Mouse (Mus musculus): ENCODE measurements at regions not wholly inside any gene's neighbourhood (a gene's known extent, or its start where the extent isn't known, plus 50 kb on each side); places are given as distances from the start of the nearest gene placed in this dataset.

DNA sequence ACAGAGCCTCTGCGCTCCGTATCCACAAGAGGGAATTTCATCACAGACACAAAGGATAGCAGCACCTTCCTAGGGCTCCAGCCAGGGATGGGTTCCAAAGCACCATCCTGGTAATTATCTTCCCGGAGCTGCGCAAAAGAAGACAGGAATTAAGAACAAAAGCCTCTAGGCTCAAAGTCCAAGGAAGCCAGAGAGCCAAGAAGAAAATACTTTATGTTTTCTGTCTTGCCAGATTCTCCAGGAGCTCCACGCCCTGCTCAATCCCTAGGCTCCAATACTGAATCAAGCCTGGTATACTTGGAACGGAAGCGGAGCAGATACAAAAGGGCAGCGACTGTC is 54.4 kb downstream of the Irf2bpl start:
- Histone ChIP-seq H3K9ac (replicated peaks; ENCODE audit: low read depth) (no peak overlapping the region), H3K4me3 (ENCODE audit: low read depth, low read length) (no peak overlapping the region), H3K4me2 (replicated peaks; ENCODE audit: low read depth, low read length) (no peak overlapping the region), H3K9me3 (ENCODE audit: low read length) (no peaks in the 10 kb centered on the region), H3K4me1 (ENCODE audit: insufficient read depth, low read depth, low read length) (peaks cover 42% of the 10 kb centered on the region), H3K27me3 (replicated peaks; ENCODE audit: insufficient read depth, low read length) (no peaks in the 10 kb centered on the region), H3K36me3 (ENCODE audit: insufficient read depth, low read length) (no peaks in the 10 kb centered on the region), H3K27ac (ENCODE audit: low read length) (no peak overlapping the region)
- no peak for DNase-seq (ENCODE audit: low spot score)
- TF ChIP-seq CTCF (IDR thresholded peaks at IDR 0.05), result no peak
- TF ChIP-seq EP300 (IDR thresholded peaks at IDR 0.05), result no peak
- ATAC-seq, result no peak
- 81% methylated on average over 8 of the region's 8 CpGs for WGBS

DNA sequence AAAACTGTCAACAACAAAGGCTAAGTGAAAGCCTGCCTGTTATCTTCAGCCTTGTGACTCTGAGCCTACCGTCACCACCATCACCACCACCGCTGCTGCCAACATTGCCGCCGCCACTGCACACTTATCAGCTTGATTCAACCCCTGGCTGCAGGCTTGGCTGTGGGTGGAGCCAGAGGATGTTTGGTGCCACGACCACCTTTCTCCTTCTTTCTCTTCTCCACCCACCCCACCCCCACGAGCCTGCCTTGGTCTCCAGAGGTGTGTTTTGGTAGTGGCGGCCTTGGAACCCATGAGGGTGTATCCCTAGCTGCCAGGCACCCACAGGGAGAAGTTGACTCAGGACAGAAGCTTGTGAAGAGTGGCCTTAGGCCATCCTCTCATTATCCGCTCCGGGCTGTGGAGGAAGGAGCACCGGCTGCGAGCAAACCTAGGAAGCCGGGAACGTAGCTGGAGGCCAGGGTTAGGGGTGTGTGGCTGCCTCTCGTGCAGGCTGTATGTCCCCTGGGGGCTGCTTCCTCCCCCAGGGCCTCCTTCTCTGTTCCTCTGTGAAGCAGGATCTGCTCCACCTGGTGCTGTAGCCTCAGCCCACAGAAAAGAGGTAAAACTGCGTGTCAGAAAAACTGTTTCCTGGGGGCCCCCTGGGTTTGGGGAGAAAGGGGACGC is 54.9 kb downstream of the Irf2bpl start:
- Histone ChIP-seq H3K27ac (ENCODE audit: low read length) (no peak overlapping the region), H3K4me2 (replicated peaks; ENCODE audit: low read depth, low read length) (no peak overlapping the region), H3K4me1 (ENCODE audit: insufficient read depth, low read depth, low read length) (peaks cover 47% of the 10 kb centered on the region), H3K4me3 (ENCODE audit: low read depth, low read length) (no peak overlapping the region), H3K36me3 (ENCODE audit: insufficient read depth, low read length) (no peaks in the 10 kb centered on the region), H3K9ac (replicated peaks; ENCODE audit: low read depth) (no peak overlapping the region), H3K27me3 (replicated peaks; ENCODE audit: insufficient read depth, low read length) (no peaks in the 10 kb centered on the region), H3K9me3 (ENCODE audit: low read length) (no peaks in the 10 kb centered on the region)
- no peak for DNase-seq (ENCODE audit: low spot score)
- no peak for ATAC-seq
- TF ChIP-seq CTCF (IDR thresholded peaks at IDR 0.05) (no peak), EP300 (IDR thresholded peaks at IDR 0.05) (no peak)
- 76% methylated on average over 16 of the region's 16 CpGs for WGBS

DNA sequence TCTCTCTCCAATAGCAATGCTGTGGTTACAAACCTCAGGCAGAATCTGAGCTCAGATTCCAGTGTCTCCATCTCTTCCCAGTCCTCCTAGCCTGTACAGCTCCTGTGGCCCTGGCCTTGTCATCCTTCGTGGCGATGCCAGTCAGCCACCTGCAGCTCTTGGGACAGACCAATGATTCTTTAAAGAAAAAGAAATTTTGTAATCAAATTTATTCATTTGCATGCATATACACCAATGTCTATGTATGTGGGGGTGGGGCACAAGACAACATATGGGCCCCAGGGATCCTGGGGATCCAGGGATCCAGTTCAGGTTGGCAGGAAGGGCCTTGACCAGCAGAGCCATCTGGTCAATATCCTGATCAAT is 57.4 kb downstream of the Irf2bpl start:
- peaks cover 44% of the 10 kb centered on the region for H3K4me1 ChIP-seq (ENCODE audit: insufficient read depth, low read depth, low read length)
- TF ChIP-seq EP300 (IDR thresholded peaks at IDR 0.05), result no peak; the same call in 1 of the 2 replicates
- no peaks in the 10 kb centered on the region for H3K9me3 ChIP-seq (ENCODE audit: low read length)
- DNase-seq (ENCODE audit: low spot score) (no peak), ATAC-seq (no peak)
- no peak overlapping the region for H3K4me2 ChIP-seq (replicated peaks; ENCODE audit: low read depth, low read length)
- WGBS, result 91% methylated on average over 2 of the region's 2 CpGs
- no peak overlapping the region for H3K4me3 ChIP-seq (ENCODE audit: low read depth, low read length)
- H3K9ac ChIP-seq (replicated peaks; ENCODE audit: low read depth), result no peak overlapping the region
- H3K27ac ChIP-seq (ENCODE audit: low read length), result peak overlapping the region; percentile 62
- H3K36me3 ChIP-seq (ENCODE audit: insufficient read depth, low read length), result no peaks in the 10 kb centered on the region
- no peaks in the 10 kb centered on the region for H3K27me3 ChIP-seq (replicated peaks; ENCODE audit: insufficient read depth, low read length)

DNA sequence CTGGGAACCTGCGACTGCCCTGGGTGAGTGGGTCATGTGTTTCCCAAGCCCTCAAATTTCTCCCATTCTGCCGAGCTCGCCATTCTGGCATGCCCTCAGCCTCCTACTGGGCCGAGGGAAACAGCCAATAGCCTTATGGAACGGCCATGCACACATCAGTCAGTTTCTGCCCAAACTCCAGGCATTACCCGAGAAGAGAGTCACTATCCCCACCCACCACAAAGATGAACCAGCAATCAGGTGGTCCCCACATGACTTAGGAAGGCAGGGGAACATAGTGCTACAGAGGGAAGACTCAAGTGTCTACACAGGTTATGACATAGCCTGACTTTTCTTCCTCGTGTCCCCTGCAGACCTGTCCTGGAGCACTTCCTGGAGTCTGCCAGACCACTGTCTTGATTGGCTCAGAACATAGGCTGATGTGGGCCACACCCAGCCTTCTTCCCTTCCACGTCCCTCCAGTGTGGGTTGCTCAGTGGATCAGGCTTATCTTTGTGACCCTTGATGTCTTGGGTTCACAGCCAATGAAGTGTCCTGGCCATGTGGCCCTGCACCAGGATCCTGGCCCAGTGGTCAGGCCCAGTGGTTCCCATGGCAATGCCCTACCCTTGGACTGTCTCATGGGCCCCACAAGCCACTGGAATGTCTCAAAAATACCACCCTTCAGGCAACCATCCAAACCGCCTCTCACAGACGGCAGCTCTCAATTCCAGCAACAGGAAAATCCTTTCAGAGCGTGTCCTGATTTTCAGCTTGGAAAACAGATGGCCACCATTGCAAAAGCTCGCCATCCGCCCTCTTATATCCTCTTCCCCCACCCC is 58.0 kb downstream of the Irf2bpl start:
- no peak overlapping the region for H3K4me3 ChIP-seq (ENCODE audit: low read depth, low read length)
- no peaks in the 10 kb centered on the region for H3K9me3 ChIP-seq (ENCODE audit: low read length)
- H3K36me3 ChIP-seq (ENCODE audit: insufficient read depth, low read length), result no peaks in the 10 kb centered on the region
- H3K9ac ChIP-seq (replicated peaks; ENCODE audit: low read depth), result no peak overlapping the region
- H3K27me3 ChIP-seq (replicated peaks; ENCODE audit: insufficient read depth, low read length), result no peaks in the 10 kb centered on the region
- peak overlapping the region; percentile 62 for H3K27ac ChIP-seq (ENCODE audit: low read length)
- DNase-seq (ENCODE audit: low spot score), result peak; percentile 76
- 39% methylated on average over 13 of the region's 13 CpGs for WGBS
- no peak overlapping the region for H3K4me2 ChIP-seq (replicated peaks; ENCODE audit: low read depth, low read length)
- peak; percentile 13 for ATAC-seq
- peak; percentile 21; the same call in 1 of the 2 replicates for TF ChIP-seq EP300 (IDR thresholded peaks at IDR 0.05)
- no peak for TF ChIP-seq CTCF (IDR thresholded peaks at IDR 0.05)
- peaks cover 38% of the 10 kb centered on the region for H3K4me1 ChIP-seq (ENCODE audit: insufficient read depth, low read depth, low read length)

DNA sequence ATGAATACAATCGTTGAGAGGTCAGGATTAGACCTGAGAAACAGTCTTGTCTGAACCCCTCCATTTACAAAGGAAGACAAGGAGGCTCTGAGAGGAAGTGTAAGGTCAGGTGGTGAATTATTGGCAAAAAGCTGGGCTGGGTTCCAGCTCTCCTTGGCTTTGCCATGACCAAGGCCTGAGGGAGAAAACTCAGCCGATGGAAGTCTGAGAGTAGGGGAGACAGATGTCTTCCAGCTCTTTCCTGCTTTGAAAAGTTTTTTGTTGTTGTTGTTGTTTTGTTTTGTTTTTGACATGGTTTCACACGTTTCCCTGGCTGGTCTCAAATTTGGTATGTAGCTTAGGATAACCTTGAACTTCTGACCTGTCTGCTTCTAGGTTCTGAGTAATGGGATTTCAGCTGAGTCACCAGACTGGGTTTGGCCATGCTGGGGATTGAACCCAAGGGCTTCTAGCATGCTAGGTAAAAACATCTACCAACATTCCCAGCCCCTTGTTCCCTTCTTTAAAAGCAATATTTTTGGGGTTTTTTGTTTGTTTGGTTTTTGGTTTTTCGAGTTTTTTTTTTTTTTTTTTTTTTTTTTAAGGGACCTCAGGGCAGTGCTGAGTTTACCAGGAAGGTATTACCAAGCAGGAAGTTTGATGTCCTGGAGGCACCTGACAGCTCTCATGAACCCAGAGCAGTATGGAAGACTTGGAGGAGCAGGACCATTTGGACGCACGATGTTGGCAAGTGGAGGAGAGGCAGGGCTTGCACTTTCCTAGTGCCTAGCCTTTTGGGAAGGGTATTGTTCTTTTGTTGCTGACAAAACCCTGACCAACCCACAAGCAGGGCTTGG is 58.8 kb downstream of the Irf2bpl start:
- no peak for DNase-seq (ENCODE audit: low spot score)
- WGBS, result 31% methylated on average over 6 of the region's 6 CpGs
- Histone ChIP-seq H3K27me3 (replicated peaks; ENCODE audit: insufficient read depth, low read length) (no peaks in the 10 kb centered on the region), H3K9me3 (ENCODE audit: low read length) (no peaks in the 10 kb centered on the region), H3K4me3 (ENCODE audit: low read depth, low read length) (no peak overlapping the region), H3K27ac (ENCODE audit: low read length) (peak overlapping the region; percentile 93), H3K9ac (replicated peaks; ENCODE audit: low read depth) (no peak overlapping the region), H3K4me1 (ENCODE audit: insufficient read depth, low read depth, low read length) (peaks cover 37% of the 10 kb centered on the region), H3K4me2 (replicated peaks; ENCODE audit: low read depth, low read length) (0 out of 2 replicates have a peak overlapping the region, but pooled peaks have one; percentile 51), H3K36me3 (ENCODE audit: insufficient read depth, low read length) (no peaks in the 10 kb centered on the region)
- no peak for TF ChIP-seq CTCF (IDR thresholded peaks at IDR 0.05)
- TF ChIP-seq EP300 (IDR thresholded peaks at IDR 0.05), result no peak
- no peak for ATAC-seq
